Mouse (Mus musculus) stomach, postnatal 0 days (tissue): ENCODE data around the gene Pigu. TPM values are rescaled to one million over a fixed set of nuclear protein-coding genes. Genes with fewer than 3 reads are reported as not detected.
A peak's percentile ranks its signal among the peaks of the same experiment; 100 is the strongest.

ENCODE experiments used
- ATAC-seq: fragments of 200-750 bp; cut with Nextera tagmentation; 2 replicates; pipeline ENCODE4 v1.8.0; 2017; ENCODE audit not compliant: low FRiP score, low TSS enrichment
- DNase-seq: peaks from one replicate; pipeline ENCODE4 v3.0.0-alpha.2; 2016; ENCODE audit warnings: low spot score
- H3K27ac ChIP-seq: fragments of 300-500 bp; sonication (generic); replicated peaks from 2 replicates; pipeline ENCODE4 v1.5.1; 2014; ENCODE audit warnings: mild to moderate bottlenecking, control low read depth
- H3K27me3 ChIP-seq: fragments of 300-500 bp; sonication (generic); 2 replicates; pipeline ENCODE4 v1.6.1; 2014; ENCODE audit warnings: low read length; ENCODE audit not compliant: control insufficient read depth, insufficient read depth
- H3K36me3 ChIP-seq: fragments of 300-500 bp; sonication (generic); 2 replicates; pipeline ENCODE4 v1.6.1; 2014; ENCODE audit warnings: low read length, mixed read lengths; ENCODE audit not compliant: control insufficient read depth, insufficient read depth
- H3K4me1 ChIP-seq: fragments of 300-500 bp; sonication (generic); replicated peaks from 2 replicates; pipeline ENCODE4 v1.6.1; 2014; ENCODE audit warnings: antibody characterized with exemption; ENCODE audit not compliant: control insufficient read depth, insufficient read depth
- H3K4me2 ChIP-seq: fragments of 300-500 bp; sonication (generic); replicated peaks from 2 replicates; pipeline ENCODE4 v1.6.1; 2014; ENCODE audit warnings: low read depth, mild to moderate bottlenecking, control low read depth, moderate library complexity
- H3K4me3 ChIP-seq: fragments of 300-500 bp; sonication (generic); 2 replicates; pipeline ENCODE4 v1.5.1; 2014; ENCODE audit warnings: low read depth, low read length, control low read depth
- H3K9ac ChIP-seq: fragments of 300-500 bp; sonication (generic); 2 replicates; pipeline ENCODE4 v1.6.1; 2014; ENCODE audit warnings: mild to moderate bottlenecking, low read length, control low read depth, mixed read lengths
- H3K9me3 ChIP-seq: fragments of 300-500 bp; sonication (generic); 2 replicates; pipeline ENCODE4 v1.6.1; 2016; ENCODE audit warnings: low read length; ENCODE audit not compliant: control insufficient read depth
- CTCF ChIP-seq: IDR thresholded peaks from 2 replicates; pipeline ENCODE4 v1.5.1; 2016; ENCODE audit warnings: antibody characterized with exemption, low read depth, mild to moderate bottlenecking, moderate library complexity
- EP300 ChIP-seq: optimal IDR thresholded peaks from 2 replicates; pipeline ENCODE3; 2016; ENCODE audit warnings: antibody characterized with exemption
- WGBS: fragments of 180-500 bp; shearing (Covaris S2); extraction: QIAGEN DNeasy Blood & Tissue Kit; methylation state at CpG from one replicate; pipeline ENCODE4 v1.1.7; 2014; 5-methylcytosine and 5-hydroxymethylcytosine counted together
- polyA plus RNA-seq: library from polyadenylated mRNA; unstranded; fragments of >200 nt; fragmentation: Nextera tagmentation; extraction: Ambion mirVana; gene quantifications from 2 replicates; pipeline ENCODE4 v1.2.1, GENCODE M21; 2015

The Pigu gene
- polyA plus RNA-seq, 1 experiment from 2014 or later: 36.1 TPM

DNA sequence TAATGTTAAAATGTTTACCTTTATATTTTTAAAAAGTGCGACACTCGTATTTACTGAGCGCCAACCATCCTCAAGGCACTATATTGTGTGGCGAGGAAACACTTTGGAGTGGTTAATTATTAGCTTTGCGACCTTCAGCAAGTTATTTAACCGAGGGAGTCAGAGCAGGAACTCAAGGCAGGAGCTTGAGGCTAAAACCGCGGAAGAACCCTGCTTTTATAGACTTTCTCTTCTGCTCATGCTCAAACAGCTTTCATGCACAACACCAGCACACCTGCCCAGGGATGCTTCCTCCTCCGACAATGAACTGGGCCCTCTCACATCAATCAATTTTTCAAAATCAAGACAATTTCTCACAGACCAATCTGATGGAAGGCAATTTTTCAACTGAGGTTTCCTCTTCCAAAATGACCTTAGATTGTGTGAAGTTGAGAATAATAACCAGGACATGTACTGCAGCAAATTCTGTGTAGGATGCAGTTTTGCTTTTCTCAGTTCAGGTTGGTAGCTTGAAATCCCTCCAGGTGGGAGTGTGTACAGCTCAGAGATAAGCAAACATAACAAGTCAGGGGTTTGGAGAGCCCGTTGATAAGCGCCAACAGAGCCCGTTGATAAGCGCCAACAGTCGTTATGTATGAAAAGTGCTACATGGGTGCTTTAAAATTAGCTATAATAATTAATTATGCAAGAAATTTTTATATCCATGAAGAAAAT, 613 bp upstream of the Pigu start:
- Histone ChIP-seq H3K9ac (peak overlapping the region; percentile 47; the same call in 1 of the 2 replicates), H3K4me3 (peak overlapping the region; percentile 78), H3K4me1 (no peaks in the 10 kb centered on the region), H3K36me3 (no peaks in the 10 kb centered on the region), H3K27ac (peak overlapping the region; percentile 78), H3K27me3 (no peaks in the 10 kb centered on the region), H3K9me3 (no peaks in the 10 kb centered on the region), H3K4me2 (peak overlapping the region; percentile 50)
- ATAC-seq (peak; percentile 85), DNase-seq (peak; percentile 40)
- 18% methylated on average over 14 of the region's 14 CpGs for WGBS
- TF ChIP-seq EP300: no peak
- TF ChIP-seq CTCF: no peak

DNA sequence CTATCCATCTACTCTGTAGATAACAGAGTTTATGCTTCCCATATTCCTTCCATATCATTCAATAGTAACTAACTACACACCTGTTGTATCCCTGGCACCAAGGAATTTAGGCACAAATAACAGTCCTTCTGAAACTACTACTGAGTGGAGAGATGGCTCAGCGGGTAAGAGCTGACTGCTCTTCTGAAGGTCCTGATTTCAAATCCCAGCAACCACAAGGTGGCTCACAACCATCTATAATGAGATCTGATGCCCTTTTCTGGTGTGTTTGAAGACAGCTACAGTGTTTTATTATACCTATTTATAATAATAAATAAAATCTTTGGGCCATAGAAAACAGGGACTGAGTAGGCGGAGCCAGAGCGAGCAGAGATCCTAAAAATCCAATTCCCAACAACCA, 2.8 kb downstream of the Pigu start:
- no peaks in the 10 kb centered on the region for H3K9me3 ChIP-seq
- ATAC-seq (no peak), DNase-seq (no peak)
- H3K4me2 ChIP-seq: no peak overlapping the region
- H3K9ac ChIP-seq: no peak overlapping the region
- H3K36me3 ChIP-seq: no peaks in the 10 kb centered on the region
- H3K27me3 ChIP-seq: no peaks in the 10 kb centered on the region
- H3K27ac ChIP-seq: no peak overlapping the region
- TF ChIP-seq EP300 (no peak), CTCF (peak; percentile 46)
- no peak overlapping the region for H3K4me3 ChIP-seq
- no peaks in the 10 kb centered on the region for H3K4me1 ChIP-seq
- 86% methylated on average over 3 of the region's 3 CpGs for WGBS

DNA sequence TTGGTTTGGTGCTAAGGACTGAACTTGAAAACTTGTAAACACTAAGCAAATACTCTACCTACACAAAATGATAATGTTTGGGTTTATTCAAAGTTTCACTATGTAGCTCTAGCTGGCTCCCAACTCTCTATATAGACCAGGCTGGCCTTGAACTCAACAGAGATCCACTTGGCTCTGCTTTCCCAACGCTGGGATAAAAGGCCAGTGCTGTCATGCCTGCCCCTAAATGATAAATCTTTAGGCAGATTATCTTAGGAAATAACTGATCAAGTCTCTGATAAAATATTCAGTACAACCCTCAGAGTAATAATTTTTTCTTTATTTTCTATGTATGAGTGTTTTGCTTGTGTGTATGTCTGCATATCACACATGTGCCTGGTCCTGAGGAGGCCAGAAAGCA, 10.6 kb downstream of the Pigu start:
- no peak for TF ChIP-seq CTCF
- TF ChIP-seq EP300: no peak
- H3K9ac ChIP-seq: no peak overlapping the region
- no peak for ATAC-seq
- H3K36me3 ChIP-seq: peaks cover 2% of the 10 kb centered on the region; the same call in 1 of the 2 replicates
- no peaks in the 10 kb centered on the region for H3K9me3 ChIP-seq
- no peak overlapping the region for H3K4me3 ChIP-seq
- no peaks in the 10 kb centered on the region for H3K27me3 ChIP-seq
- WGBS: 68% methylated on average over 1 of the region's 1 CpGs
- H3K27ac ChIP-seq: no peak overlapping the region
- no peak overlapping the region for H3K4me2 ChIP-seq
- no peaks in the 10 kb centered on the region for H3K4me1 ChIP-seq
- DNase-seq: no peak

DNA sequence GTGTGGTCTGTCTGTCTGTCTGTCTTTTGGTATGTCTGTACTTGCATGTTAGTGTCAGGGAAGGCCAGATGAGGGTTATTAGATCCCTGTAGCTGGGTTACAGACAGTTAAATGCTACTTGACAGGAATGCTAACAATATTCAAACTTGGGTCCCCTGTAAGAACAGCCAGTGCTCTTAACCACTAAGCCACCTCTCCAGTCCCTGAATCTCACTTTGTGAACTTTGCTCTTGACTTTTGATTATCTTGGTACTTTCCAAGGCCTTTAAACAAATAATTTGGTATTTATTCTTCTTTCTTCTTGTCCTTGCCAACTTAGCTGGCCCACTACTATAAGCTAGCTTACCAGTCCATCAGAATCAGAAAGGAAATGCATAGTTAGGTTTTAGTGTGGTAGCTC, 17.1 kb downstream of the Pigu start:
- no peaks in the 10 kb centered on the region for H3K27me3 ChIP-seq
- H3K36me3 ChIP-seq: peaks cover 2% of the 10 kb centered on the region; the same call in 1 of the 2 replicates
- H3K9ac ChIP-seq: no peak overlapping the region
- no peak for TF ChIP-seq CTCF
- no peaks in the 10 kb centered on the region for H3K9me3 ChIP-seq
- H3K4me3 ChIP-seq: no peak overlapping the region
- peak overlapping the region; percentile 35 for H3K27ac ChIP-seq
- no peak for DNase-seq
- H3K4me1 ChIP-seq: no peaks in the 10 kb centered on the region
- no peak overlapping the region for H3K4me2 ChIP-seq
- ATAC-seq: peak; percentile 81

DNA sequence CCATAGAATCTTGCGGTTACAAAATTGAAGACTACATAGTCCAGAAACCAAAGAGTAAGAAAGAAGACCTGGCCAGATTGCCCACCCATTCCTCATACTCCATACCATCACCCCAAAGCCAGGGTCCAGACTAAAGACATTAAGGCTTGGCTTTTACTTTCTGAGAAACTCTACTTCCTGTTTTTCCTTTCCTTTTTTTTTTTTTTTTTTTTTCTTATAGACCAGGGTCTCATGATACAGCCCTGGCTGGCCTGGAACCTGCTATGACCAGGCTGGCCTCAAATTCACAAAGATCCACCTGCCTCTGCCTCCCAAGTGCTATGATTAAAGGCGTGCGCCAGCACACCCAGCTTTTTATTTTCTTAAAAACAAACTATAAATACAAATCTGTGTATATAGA, 21.0 kb downstream of the Pigu start:
- 97% methylated on average over 3 of the region's 3 CpGs for WGBS
- ATAC-seq: no peak

DNA sequence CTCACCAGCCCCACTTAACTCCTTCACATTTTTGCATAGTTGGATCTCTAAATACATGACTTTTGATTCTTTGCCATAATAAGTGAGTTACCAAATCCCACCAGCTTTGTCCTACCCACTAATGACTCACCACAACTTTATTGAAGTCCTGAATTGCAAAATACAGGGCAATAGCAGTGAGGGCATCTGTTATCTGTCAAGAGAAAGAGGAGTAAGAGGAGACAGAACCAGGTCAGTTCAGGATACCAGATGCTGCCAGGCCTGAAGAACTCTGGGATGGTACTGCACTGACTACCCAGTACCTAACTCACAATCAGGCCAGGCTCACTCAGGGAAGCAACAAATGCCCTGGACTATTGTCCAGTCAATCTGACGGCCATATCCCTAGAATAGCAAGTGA, 22.0 kb downstream of the Pigu start:
- TF ChIP-seq EP300 (no peak), CTCF (no peak)
- no peak overlapping the region for H3K4me2 ChIP-seq
- H3K9ac ChIP-seq: no peak overlapping the region
- H3K36me3 ChIP-seq: no peaks in the 10 kb centered on the region; the same call in 1 of the 2 replicates
- no peak for ATAC-seq
- no peaks in the 10 kb centered on the region for H3K4me1 ChIP-seq
- no peak overlapping the region for H3K4me3 ChIP-seq
- DNase-seq: no peak
- 73% methylated on average over 1 of the region's 1 CpGs for WGBS
- H3K27ac ChIP-seq: no peak overlapping the region
- H3K27me3 ChIP-seq: no peaks in the 10 kb centered on the region
- no peaks in the 10 kb centered on the region for H3K9me3 ChIP-seq

More for the DNA sequence above, 21.0 kb downstream of the Pigu start:
- H3K4me3 ChIP-seq: no peak overlapping the region
- no peak for TF ChIP-seq EP300
- no peak for TF ChIP-seq CTCF
- H3K4me1 ChIP-seq: no peaks in the 10 kb centered on the region
- H3K27me3 ChIP-seq: no peaks in the 10 kb centered on the region
- no peak overlapping the region for H3K27ac ChIP-seq
- H3K36me3 ChIP-seq: no peaks in the 10 kb centered on the region; the same call in 1 of the 2 replicates
- H3K9ac ChIP-seq: no peak overlapping the region
- H3K4me2 ChIP-seq: no peak overlapping the region
- H3K9me3 ChIP-seq: no peaks in the 10 kb centered on the region
- DNase-seq: no peak
